Mouse (Mus musculus): ENCODE measurements around the gene Slc6a2. TPM values are rescaled to one million over a fixed set of nuclear protein-coding genes. Genes with fewer than 3 reads are reported as not detected.

Gene Slc6a2
- total RNA-seq, 2 experiments from 2014 or later = not detected

- peak; percentile 36 for ATAC-seq (replicated peaks; ENCODE audit: poor library complexity, severe bottlenecking)
These were observed 54.4 kb downstream of the Slc6a2 start for GRCm38 (mm10) chr8:93014300-93014699.

- ATAC-seq (replicated peaks; ENCODE audit: poor library complexity, severe bottlenecking) = no peak
These were observed 61.9 kb downstream of the Slc6a2 start for GRCm38 (mm10) chr8:93021738-93022137.

DNA sequence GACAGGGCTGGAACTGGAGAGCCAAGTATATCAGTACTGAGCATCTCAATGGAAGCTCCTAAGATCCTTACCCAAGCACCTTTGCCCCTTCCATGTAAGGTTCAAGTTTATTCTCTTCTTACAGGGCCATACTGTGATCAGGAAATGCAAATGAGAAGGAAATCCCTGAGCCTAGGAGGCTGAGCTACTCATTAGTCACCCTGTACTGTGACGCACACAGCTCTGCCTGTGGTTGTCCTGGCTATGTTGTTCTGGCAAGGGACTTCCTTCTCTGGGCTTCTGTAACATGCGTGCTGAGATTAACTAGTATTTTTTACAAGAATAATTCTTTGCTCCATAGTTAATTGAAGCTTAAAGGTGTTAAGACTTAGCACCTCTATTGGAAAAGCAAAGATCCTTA, 70.8 kb downstream of the Slc6a2 start:
- no peak for ATAC-seq (replicated peaks; ENCODE audit: poor library complexity, severe bottlenecking)

DNA sequence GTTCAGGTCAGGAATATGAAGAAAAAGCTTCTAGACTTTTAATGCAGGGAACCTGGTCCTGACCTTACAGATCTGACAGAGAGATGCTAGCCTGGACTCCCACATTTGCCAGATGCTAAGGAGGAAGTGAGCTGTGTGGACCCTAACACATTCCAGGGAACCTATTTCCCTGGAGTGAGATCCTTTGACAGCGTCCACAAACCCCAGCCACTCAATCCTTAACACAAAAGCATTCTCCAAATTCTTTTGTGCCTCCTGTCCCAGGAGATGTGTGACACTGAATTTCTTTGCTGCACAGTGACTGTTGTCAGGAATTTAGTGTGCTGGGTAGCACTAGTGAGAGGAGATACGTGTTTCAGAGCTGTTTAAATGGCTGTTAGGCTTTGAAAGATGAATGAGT, 79.0 kb downstream of the Slc6a2 start:
- no peak for ATAC-seq (replicated peaks; ENCODE audit: poor library complexity, severe bottlenecking)

DNA sequence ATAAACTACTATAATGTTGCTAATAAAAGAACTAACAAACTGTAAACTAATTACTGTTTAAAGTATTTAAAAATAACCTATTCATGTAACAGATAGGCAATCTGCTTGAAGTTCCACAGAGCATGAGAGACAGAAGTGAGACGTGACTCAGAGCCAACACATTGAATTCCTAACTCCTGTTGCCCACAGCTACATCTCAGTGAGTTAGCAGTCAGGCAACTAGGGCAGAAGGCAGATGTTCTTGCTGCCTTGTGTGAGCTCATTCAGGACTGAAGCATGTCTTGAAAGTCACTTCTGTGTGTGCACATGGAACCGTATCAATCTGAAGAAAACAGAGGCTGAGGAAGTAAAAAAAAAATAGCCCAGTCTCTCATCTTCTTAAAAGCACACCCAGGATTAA, 80.4 kb downstream of the Slc6a2 start:
- ATAC-seq (replicated peaks; ENCODE audit: poor library complexity, severe bottlenecking) = no peak

DNA sequence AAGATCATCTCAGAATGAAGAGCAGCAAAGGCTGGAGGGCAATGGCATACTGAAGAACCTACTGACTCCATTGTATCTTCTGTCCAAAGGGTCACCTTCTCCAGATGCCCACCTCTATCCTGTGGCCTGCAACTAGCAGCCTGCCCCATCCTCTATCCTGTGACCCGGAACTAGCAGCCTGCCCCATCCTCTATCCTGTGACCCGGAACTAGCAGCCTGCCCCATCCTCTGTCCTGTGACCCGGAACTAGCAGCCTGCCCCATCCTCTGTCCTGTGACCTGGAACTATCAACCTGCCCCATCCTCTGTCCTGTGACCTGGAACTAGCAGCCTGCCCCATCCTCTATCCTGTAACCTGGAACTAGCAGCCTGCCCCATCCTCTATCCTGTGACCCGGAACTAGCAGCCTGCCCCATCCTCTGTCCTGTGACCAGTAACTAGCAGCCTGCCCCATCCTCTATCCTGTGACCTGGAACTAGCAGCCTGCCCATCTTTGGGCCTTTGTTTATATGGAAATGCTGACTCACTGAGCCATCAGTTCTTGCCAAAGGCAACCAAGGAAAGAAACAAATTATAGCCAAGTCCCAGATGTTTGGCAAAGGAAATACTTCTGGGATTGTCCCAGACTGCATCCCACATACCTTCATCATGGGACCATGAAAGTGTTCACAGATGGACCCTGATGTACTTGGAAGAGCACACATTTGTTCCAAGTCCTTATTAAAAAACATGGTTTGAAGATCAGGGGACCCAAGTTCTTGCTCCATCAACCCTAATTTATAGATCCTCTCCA, 81.1 kb downstream of the Slc6a2 start:
- ATAC-seq (replicated peaks; ENCODE audit: poor library complexity, severe bottlenecking) = no peak

- no peak for ATAC-seq (replicated peaks; ENCODE audit: poor library complexity, severe bottlenecking)
These were observed 83.2 kb downstream of the Slc6a2 start for GRCm38 (mm10) chr8:93043083-93043482.

GRCm38 (mm10) chr8:93048092-93048491, 88.2 kb downstream of the Slc6a2 start, which contains the start of gene Ces1a:
Gene Ces1a, minus strand, starts transcription at chr8:93048192.
- no peak for ATAC-seq (replicated peaks; ENCODE audit: poor library complexity, severe bottlenecking)

DNA sequence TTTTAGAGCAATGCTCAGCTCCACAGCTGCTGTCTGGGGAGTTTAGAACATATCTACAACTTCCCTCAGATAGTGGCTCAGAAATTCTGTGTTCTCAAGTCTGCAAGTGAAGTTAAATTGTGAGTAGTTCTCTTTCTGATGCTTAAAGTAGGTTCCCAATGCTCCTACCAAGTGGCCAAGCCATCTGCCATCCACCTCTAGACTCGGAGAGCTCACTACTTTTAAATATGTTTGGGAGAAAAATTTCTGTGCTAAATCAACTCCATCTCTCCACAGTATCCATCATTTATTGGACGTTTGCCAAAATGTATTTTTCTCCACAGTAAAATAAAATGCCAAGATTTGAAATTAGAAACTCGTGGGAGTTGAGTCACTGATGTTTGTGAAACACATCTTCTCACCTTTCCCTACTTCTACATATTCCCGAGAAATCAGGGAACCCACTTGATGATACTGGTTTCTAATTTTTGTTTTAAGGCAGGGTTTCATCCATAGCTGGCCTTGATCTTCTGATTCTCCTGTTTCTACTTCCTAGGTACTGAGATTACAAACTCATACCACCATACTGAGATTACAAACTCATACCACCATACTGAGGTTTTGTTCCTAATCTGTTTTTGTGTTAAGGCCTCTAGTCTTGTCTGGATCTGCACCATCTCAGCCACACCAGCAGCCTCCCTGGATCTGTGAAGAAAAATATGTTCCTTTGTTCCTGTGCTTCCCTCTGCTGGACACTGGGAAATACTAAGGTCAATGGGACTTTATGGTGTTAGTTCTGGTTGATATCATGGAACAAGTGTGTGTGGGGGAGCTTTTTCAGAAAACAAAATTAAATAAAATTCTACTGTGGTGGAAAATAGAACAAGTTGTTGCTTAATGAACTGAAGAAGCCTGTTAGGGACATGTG, 88.9 kb downstream of the Slc6a2 start:
- no peak for ATAC-seq (replicated peaks; ENCODE audit: poor library complexity, severe bottlenecking)

Other genes starting within 250 kb of the Slc6a2 start
- gene Mmp2, start 132.8 kb upstream of the Slc6a2 start, total RNA-seq (2014; fragmentation: Nextera tagmentation) = 2.7 TPM in 1 of 2 replicates, not detected in the other
- gene Mmp2, start 132.8 kb upstream of the Slc6a2 start, total RNA-seq (2017) = 0.36 and 0.39 TPM in 2 replicates
- 11.0 and 13.8 TPM in 2 replicates for gene Lpcat2, start 104.7 kb upstream of the Slc6a2 start, total RNA-seq (2014; fragmentation: Nextera tagmentation)
- gene Lpcat2, start 104.7 kb upstream of the Slc6a2 start, total RNA-seq (2017) = 9.9 and 14.6 TPM in 2 replicates
- gene Capns2, start 58.7 kb upstream of the Slc6a2 start, total RNA-seq (2014; fragmentation: Nextera tagmentation) = 4.2 TPM in 1 of 2 replicates, not detected in the other
- 0.98 and 1.7 TPM in 2 replicates for gene Capns2, start 58.7 kb upstream of the Slc6a2 start, total RNA-seq (2017)
- not detected in 2 replicates for gene Ces1a, start 88.1 kb downstream of the Slc6a2 start, total RNA-seq (2014; fragmentation: Nextera tagmentation)
- not detected in 2 replicates for gene Ces1a, start 88.1 kb downstream of the Slc6a2 start, total RNA-seq (2017)
- gene Ces1b, start 119.9 kb downstream of the Slc6a2 start, total RNA-seq (2014; fragmentation: Nextera tagmentation) = not detected in 2 replicates
- not detected in 2 replicates for gene Ces1b, start 119.9 kb downstream of the Slc6a2 start, total RNA-seq (2017)
- not detected in 2 replicates for gene Ces1c, start 171.2 kb downstream of the Slc6a2 start, total RNA-seq (2014; fragmentation: Nextera tagmentation)
- gene Ces1c, start 171.2 kb downstream of the Slc6a2 start, total RNA-seq (2017) = not detected in 2 replicates
- not detected in 2 replicates for gene Ces1d, start 237.8 kb downstream of the Slc6a2 start, total RNA-seq (2014; fragmentation: Nextera tagmentation)
- gene Ces1d, start 237.8 kb downstream of the Slc6a2 start, total RNA-seq (2017) = 4.0 TPM in 1 of 2 replicates, not detected in the other

Measured in granulocyte monocyte progenitor cell, adult 5-6 weeks (primary cell).